Mouse (Mus musculus) cerebellum, postnatal 4 days (tissue): ENCODE measurements at regions not wholly inside any gene's neighbourhood (a gene's known extent, or its start where the extent isn't known, plus 50 kb on each side); places are given as distances from the start of the nearest gene placed in this dataset.
"Not testable (repeated sequence)": the region's sequence is repeated elsewhere in the genome, so short reads cannot be mapped to it uniquely, and the experiment has no call there.

Source experiments
- DNase-seq, 2 experiments: peaks; one replicate each; pipeline ENCODE4 v3.0.0; 2022; ENCODE audit warnings: low spot score in 2 of 2, mixed read lengths in 1 of 2

DNA sequence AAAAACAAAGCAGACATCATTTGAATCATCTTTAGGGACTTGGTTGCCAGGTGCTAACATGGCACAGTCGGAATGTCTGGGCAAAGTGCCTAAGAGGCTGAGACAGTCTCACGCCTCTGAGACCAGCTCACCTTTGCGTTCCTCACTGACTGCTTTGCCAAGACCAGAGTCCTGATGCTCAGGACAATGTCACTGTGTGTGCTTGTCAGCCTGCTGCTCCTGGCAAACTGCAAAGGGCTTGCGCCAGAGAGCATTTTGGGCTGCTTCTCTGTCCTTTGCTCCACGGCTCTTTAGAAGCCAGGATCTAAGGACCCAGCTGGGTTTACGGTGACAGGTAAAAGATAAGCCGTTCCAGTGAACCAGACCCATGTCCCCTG is 107.5 kb upstream of the Gcfc2 start:
- no peak for DNase-seq

DNA sequence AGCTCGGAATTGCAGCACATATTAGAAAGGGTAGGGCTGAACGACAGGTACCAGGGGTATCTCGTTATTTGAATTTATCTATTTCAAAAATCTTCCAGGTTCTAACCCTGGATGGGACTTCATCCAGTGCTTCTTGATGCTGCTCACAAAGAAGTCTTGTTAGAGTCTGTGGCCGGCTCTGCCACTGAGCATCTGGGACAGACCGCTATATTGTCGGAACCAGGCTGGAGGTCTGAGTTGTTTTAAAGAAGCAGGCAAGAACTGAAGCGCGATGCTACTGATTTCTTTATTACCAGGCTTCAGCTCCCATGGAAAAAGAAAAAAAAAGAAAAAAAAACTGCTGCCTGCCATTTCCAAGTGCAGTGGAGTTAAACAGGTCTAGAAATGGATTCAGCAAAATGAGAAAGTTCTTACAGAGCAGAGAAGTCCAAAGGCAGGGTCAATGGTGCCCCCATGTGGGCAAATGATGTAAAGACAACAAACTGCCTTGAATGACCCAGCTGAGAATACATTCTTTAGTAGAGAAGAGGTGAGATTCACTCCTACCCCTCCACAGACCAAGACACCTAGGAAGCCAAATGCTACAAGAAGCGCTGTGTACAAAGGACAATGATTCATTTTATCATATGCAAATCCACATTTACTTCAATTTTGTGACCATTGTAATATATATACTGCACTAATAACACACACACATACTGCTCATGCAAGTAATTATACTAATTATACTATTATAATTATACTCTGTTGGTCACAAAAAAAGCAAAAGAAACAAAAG is 106.2 kb upstream of the Gcfc2 start:
- peak in 1 of 2 experiments; percentile 67 for DNase-seq

DNA sequence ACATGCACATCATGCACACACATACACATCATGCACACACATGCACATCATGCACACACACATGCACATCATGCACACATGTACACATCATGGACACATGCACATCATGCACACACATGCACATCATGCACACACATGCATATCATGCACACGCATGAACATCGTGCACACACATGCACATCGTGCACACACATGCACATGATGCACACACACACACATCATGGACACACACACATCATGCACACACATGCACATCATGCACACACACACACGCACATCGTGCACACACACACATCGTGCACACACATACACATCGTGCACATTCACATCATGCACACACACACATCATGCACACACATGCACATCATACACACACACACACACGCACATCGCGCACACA is 104.9 kb upstream of the Gcfc2 start:
- DNase-seq: no peak

DNA sequence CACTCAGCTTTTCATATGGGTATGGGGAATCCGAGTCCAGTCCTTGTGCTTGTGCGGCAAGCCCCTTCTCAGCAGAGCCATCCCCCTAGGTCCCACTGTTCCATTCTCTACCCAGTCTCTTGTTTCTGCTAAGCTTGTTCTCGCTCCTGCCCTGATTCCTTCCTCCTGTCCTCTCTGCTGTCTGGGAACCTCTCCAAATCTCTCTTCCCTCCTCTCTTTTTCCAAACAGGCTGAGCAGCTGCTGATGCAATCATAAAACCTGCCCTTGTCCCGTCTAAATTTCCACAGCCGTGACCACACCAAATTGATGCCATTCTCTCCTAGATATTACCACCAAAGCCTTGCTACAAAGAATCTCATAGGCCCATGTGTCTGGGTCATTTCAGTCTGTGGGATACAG is 103.4 kb upstream of the Gcfc2 start:
- DNase-seq: no peak

DNA sequence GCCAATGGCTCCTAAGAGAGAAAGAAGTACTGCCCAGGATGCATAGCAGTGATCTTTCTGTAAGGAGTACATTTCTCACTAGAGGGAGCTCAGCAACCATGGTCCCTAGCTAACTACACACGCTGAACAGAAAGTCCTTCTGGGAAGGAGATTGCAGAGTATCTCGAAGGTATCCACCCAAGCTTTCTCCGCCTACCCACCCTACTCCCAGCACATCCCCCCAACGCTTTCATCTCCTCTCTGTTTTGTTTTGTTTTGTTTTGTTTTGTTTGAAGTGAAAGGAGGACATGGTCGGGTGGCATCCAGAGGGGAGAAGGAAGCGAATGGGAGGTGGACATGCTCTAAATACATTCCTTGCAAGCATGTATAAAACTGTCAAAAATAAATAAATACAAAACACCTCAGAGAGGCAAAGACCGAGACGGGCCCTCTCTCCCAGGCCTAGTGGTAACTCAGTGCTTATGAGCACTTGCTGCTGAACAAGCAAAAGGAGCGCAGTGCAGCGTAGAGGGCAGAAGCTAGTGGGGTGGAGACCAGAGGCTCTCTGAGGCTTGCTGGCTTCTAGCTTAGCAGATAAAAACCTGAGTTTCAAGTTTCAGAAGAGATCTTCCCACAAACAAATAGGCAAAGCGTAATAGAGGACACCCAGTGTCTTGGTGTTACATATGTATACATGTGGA is 83.9 kb upstream of the Gcfc2 start:
- DNase-seq: no peak

DNA sequence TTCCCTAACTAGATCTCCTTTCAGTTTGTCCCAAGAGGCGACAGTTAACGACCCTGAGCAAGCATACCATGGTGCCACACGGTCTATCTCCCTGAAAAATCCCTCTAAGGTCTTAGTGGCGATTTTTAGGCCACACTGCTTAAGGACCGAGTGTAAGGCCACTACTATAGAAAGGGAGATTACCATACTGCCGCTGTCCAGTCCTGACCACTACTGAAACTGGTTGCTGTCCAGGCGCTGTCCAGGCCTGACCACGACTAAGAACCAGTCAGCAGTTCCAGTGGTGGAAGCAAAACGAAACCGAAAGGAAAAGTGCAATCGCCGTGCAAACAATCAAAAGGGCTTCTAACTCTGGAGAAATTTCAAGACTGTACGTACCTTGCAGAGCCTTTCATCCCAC is 55.3 kb upstream of the Gcfc2 start:
- not testable (repeated sequence) for DNase-seq
